Mouse (Mus musculus) mouse trophoblast stem cell (cell line): ENCODE results near the gene Gmnn.
"Not testable (repeated sequence)": the region's sequence is repeated elsewhere in the genome, so short reads cannot be mapped to it uniquely, and the experiment has no call there.

Experiments used
- in situ Hi-C, 2 experiments: fragments of 300-500 bp; cut with MseI, MboI; formaldehyde crosslinking; loops; 2 replicates in 1 of 2; 3 replicates in 1 of 2; pipeline ENCODE4 v1.15.1; 2025

Gene Gmnn

DNA sequence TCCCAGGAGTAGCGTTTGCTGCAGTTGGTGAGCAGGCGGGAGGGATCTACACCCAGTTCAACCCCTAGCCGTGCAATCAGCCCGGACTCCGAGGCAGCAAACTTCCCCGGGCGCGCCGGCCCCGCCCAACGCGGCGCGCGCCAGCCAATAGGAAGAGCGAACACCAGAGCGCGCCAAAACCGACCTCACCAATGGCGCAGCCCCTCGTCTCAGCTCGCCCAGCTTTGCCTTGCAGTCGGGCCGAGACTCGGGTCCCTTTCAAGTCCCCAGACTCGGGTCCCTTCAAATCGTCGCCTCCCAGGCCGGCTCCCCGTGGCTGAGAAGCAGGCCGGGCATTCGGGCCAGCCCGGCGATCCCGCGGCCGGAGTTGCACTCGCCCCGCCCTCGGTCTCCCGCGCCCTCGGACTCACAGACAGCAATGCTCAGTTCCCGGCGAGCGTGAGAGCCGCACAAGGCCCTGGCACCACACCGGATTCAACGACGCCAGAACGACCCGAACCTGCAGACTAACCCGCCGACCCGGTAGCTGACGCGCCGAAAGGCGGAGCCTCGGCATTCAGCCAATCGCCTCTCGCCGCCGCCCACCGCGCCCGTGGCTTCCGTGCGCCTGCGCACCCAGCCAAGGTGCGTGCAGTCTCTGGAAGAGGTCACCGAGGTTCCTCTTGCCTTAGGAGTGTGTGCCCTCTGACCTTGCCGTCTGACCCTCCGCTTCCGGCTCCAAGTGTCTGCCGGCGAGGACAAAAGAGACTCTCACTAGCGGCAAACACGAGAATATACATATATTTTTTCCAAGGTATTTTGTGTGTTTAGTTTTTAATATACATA is at the start of gene Gmnn:
Gene Gmnn, minus strand, starts transcription at position 521 of the 825 bp plus-strand sequence.
- in situ Hi-C loops, result no loop called here

DNA sequence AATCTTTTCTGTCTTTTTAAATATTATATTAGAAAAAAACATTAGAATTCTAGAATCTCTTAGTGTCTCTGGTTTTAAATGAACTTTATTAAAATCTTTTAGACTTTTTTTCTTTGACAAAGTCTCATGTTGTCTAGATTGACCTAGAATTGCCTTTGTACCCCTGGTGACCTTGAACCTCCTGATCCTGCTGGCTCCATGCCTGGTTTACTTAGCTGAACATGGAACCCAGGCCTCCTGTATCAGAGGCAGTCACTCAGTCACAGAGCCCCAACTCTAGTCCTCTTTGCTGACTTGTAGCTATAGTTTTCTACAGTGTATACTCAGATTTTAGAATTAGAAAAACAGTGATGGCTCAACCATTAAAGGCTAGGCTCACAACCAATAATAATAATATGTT is 44.4 kb upstream of the Gmnn start:
- in situ Hi-C loops, result no loop called here

DNA sequence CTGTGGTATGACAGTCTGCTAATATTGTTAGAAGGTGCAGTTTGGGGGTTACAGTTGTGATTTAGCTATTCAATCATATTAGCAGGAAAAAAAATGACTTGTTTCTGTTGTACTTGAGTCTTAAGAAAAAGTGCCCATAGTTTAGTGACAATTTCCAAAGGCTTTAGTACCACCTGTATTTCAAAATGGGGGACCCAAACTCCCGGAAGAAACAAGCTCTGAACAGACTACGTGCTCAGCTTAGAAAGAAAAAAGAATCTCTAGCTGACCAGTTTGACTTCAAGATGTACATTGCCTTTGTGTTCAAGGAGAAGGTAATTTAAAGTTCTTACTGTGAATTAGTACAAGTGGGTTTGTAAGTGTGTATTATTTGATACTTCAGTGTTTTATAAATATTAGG is 41.5 kb upstream of the Gmnn start:
- in situ Hi-C loops, result no loop called here

DNA sequence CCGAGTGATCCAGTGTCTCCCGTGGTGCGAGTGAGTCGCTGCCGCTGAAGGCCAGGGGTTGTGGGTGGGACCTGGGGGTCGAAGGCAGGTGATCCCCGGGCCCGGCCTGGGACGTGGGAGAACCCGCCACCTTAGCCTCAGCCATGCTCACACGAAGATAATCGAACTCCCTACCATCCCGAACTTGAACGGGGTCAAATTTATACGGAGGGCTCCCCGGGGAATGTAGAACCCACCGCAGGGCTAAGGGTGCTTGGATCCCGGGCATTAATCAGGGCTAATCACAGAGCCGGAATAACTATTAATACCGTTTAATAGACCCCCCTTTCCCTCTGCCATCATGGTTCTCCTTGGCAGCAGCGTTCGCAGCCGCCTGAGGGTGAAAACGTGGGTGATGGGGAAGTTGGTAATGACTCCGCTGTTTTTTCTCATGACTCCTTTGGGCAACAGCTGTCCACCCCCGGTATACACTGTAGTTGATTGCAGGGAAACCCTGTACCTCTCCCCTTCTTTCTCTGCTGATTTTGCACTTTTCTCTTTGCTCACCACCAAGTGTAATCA is 40.5 kb upstream of the Gmnn start:
- in situ Hi-C loops, result no loop called here

DNA sequence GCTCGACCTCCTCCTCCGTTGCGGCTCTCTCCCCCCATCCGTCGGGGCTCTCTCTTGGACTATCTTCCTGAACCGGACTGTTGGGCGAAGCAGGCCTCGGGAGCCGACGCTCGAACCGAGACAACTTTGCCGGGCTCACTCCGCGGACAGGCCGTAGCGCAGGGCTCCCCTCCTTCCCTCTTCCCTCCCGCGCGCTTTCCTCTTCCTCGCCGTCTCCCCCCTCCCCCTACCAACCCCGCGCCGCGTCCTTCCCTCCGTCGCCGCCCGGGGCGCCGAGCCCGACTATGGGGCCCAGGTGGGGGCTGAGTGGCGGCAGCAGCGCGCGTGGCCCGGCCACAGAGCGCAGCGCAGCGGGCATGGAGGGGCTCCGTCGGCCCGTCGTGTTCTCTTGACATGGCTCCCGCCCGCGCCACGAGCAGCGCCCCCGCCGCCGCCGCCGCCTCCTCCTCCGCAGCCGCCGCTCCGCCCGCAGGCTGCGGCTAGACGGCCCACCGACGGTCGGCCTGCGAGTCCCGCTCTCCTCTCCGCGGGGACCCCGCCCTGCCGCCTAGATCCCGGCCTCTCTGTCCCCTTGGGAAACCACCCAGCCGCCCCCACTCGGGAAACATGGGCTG is 39.7 kb upstream of the Gmnn start, which contains the start of gene BC005537:
Gene BC005537, plus strand, starts transcription at position 350 of the 614 bp plus-strand sequence.
- in situ Hi-C loops, result no loop called here

DNA sequence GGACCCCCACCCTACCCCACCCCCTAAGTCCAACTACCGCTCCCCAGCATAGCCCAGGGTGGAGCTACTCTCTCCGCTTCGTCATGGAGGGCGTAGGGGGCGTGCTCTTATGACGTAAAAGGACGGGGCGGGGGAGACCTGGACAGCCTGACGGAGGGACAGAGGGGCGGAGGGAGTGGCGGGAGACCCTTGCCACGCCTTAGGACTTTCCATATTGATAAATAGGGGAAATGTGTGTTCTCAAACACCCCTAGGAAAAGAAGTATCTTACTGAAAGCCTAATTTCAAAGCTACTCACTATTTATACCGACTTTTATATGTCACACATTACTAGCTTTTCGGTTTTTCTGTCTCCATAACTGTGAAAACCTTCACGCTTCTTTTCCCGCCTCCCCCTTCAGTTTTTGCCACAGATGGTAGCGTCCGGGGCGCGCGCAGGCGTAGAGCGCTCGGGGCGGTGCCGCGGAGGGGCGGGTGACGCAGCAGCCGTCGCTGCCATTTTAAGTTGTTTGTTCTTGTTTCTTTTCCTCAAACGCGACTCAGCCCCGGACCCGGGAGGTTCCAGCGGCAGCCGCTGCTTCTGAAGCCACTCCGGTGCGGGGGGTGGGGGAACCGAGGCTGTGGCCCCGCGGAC is 39.1 kb upstream of the Gmnn start:
- in situ Hi-C loops, result no loop called here

DNA sequence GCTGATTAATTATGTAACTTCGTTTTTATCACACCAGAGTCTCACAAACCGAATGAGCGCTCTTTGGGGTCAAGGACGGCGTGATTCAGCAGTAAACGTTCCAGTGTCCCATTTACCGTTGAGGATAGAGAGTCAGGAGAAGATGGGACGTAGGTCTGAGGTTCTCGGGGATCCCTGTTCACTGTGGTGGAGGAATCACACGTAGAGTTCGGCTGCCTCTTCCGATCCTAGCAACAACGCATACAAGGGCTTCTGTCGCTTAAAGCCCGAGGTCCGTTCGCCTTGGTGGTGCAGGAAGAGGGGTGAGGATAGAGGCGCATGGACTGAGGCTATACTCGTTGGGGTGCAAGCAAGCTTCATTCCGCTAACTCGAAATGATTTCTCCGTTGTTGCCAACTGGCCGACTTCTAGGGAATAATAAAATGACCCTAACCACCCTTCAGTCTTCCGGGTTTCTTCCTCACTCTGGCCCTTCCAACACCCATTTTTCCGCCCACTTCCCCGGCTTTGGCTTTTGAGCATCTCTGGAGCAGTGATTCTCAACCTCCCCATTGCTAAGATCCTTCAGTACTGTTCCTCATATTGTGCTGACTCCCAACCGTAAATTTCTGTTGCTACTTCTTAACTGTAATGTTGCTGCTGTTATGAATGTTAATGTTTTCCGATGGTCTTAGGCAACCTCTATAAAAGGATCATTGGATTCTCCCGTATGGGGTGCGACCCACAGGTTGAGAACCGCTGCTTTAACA is 38.4 kb upstream of the Gmnn start:
- in situ Hi-C loops, result no loop called here

DNA sequence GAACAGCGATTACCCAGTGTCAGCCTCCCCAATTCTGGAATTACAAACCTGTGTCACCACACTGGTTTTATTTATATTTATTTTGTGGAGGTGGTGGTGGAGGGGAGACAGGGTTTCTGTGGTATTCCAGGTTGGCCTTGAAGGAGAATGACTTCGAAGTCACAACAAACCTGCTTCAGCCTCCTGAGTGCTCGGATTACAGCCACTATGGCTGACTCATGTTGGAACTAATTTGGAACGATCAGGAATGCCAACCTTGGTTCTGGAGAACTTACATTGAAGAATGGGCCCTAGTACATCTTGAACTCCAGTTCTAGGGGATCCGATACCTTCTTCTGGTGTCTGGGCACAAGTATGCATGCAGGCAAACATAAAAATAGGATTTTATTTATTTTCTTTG is 37.7 kb upstream of the Gmnn start:
- in situ Hi-C loops, result no loop called here

DNA sequence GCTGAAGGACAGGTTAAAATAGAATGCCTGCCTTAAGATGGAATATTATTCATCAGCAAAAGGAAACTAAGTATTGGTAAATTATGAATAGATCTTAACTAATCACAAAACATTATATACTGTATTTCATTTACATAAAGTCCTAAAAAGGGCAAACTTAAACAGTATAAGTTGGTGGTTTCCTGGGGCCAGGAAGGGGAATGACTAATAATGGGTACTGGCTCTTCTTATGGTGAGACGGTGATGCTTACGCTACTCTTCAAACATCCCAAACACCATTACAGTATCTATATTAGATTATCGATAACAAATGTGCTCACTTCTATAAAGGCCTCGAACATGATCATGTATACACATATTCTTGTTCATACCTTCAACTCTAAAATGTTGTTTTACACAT is 37.0 kb upstream of the Gmnn start:
- in situ Hi-C loops, result no loop called here

DNA sequence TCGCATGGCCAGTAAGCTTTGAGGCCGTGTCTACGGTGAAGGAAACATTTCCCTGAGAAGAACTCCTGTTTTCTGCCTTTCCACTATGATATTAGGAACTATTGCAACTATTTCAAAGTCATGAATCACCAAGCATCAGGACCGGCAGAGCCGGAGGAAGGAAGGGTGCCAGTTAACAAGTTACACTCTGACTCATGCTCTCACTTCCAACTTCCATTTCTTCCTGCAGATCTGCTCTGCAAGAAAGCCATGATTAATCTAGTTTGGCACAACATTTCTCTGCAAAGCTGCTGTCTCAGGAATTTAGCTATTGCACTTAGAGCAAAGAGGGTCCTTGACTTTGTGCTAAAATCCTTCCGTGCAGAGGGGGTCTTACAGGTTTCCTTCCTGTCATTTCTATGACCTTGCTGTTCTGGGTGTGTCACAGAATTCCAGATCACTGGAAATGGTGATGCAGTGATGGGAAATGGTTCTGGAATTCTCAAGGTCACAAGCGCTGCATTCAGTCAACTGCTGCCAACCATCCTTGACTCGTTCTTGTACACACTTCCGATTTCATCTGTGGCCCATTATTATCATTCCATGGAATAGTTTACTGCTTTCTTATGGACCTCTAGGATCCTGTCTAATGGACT is 30.8 kb upstream of the Gmnn start:
- in situ Hi-C loops, result no loop called here

DNA sequence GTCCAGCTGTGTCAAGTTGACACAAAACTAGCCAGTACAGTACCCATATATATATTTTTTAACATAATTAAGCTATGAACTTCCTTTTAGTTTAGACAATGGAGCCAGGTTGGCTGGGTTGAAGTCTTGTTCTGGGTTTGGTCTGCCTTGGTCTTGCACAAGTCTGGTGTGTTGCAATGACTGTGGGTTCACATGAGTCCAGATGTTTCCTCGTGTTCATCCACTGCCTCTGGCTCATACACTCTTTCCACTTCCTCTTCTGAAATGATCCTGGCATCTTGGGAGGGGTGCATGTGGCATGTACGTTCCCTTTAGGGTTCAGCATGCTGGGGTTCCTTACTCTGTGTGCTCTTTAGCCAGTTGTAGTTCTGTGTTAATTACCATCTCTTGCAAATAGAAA is 29.6 kb upstream of the Gmnn start:
- in situ Hi-C loops, result no loop called here

DNA sequence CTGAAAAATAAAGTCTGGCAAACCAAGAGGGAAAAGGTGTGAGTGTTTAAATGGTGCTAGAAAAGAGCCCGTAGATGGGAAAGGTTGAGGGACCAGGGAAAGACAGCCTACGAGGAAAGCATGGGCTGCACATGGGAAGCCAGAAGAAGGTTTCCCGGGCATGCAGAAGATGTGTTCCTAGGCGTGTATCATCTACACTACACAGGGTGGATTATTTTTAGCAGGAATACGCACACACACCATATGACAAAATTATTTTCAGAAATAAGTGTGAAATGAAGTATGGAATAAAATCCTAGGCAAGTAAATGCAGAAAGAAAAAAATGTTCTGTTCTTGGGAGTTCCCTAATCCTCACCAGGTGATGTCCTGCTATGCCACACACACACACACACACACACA is 25.8 kb upstream of the Gmnn start:
- in situ Hi-C loops, result no loop called here

DNA sequence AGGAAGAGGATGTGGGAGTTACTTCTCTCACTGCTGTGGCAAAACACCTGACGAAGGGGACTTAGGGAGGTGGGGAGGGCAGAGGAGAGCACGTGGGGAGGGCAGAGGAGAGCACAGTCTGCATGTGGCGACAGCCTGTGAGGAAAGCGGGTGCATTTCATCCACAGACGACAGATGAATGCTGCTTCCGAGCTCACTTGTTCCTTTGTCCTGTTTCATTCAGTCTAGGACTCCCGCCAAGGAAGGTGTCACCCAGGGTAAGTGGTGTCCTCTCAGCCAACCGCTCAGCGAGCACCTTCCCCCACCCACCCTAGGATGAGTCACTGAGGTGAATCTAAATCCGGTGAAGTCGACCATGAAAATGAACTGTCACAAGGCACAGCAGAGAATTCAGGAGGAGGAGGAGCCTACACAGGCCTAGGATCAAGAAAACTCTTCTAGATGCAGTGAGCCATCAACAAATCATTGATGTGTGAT is 24.3 kb upstream of the Gmnn start:
- in situ Hi-C loops, result no loop called here

DNA sequence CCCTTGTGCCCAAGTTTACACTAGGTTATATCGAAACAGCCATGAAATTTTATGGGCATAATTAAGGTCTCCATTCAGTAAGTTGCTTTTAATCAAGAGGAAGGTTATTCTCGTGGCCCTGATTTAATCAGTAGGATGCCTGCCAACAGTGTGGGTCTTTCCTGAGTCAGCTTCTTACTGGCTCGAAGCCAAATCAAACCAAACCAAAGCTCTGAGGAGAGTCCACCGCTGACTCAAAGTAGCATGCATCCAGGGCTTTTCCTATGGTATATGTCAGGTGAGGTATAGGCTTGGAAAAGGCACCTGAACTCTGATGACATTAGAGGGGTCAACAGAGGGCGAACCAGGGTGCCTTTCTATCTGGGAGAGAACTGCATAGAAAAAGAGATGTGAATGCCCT is 20.2 kb upstream of the Gmnn start:
- in situ Hi-C loops, result no loop called here

DNA sequence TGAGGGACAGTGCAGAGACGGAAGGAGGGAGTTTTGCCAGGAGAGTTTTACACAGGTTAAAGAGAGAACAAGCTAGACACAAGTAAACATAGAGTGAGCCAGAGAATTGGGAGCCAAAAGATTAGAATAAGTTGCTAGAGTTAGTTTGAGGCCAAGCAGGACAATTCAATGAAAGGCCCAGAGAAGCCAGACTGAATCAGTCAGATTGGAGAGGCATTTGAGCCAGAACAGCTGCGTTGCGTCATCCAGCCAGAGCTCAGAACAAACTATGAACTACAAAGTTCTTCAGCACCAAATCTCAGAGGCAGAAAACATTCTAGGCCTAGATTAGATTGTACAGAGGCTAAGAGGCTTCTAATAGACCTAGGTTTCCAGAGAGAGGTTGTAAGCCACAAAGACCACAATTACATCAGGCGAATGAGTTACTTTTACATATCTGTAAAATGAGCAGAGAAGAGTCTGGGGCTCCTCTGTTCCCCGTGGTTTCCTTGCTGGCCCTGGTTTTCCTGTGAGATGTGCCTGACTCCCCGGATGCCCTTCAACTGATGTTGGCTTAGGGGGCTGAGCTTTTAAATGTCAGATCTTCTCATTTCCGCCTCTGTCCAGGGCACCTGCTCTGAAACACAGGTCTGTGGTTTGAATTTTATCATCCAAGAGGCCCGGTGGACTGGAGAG is 17.1 kb upstream of the Gmnn start:
- in situ Hi-C loops, result no loop called here

DNA sequence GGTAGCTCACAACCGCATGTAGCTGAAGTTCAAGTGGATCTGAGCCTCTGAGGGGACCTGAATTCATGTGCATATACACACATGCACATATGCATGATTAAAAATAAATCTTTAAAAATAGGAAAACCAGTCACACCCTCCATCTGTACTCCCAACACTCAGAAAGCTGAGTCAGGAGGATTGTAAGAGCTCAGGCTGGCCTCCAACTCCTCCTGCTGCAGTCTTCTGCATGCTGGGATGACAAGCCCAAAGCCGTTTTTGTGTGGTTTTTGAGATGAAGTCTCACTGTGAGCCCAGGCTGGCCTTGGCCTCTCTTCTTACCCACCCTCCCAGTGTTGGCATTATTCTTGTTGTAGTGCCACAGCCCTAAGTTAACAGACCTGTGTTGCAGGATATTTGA is 16.3 kb upstream of the Gmnn start:
- in situ Hi-C loops, result no loop called here

DNA sequence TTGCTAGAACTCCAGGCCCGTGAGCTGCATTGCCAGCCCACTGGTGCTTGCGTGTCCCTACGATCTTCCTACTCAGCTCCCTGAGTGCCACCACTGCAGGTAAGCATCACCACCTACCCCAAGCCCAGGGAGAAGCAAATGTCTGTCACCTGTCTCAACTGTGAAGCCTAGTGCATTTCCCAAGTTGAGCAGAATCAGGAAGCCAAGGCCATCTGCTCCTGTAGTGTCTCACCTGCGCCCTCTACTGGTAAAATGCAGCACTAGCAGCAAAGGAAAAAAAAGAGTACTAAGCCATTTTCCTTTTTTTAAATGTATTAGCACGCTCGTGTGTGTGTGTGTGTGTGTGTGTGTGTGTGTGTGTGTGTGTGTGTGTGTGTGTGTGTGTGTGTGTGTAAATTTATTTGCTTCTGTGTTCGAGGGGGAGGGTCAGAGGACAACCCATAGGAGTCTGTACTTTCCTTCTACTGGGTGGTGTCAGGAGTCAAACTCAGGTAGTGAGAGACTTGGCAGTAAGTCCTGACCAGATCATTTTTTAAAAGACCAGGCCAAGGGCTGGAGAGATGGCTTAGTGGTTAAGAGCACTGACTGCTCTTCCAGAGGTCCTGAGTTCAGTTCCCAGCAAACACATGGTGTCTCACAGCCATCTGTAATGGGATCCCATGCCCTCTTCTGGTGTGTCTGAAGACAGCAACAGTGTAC is 14.6 kb upstream of the Gmnn start:
- in situ Hi-C loops, result no loop called here

DNA sequence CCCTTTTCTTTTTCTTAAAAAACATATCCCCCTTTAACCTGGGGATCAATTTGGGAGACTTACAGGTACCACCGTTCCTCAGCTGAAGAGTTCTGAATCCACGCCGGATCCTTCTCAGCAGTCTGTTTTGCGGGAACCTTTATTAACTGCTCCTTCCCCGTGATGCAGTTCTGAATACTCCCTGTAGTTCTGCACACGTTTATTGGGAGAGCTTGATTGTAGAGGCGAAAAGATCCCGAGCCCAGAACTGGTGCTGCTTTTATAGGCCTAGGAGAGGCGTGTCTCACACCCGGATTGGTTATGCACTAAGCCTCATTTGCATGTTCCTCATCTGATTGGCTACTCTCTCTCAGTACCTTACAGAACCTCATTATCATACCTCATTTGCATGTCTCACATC is 9.8 kb upstream of the Gmnn start:
- in situ Hi-C loops, result not testable (repeated sequence)

DNA sequence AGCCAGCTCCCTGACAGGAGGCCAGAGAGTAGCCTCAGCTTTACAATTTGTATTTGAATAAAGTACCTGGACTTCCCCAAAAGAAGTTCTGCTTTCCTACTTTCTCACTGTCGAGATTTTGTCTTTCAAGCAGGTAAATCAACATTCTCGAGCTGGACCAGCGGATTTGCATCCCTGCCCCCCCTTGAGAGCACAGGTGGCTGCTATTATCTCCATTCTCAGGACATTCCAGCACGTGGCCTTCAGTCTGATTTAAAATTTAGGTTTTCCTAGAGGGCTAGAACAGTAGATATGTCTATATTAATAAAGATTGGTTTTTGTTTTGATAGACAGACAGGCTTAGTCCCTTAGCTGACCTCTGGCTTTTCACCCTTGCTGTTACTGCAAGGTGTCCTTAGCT is 6.1 kb upstream of the Gmnn start:
- in situ Hi-C loops, result not testable (repeated sequence)

DNA sequence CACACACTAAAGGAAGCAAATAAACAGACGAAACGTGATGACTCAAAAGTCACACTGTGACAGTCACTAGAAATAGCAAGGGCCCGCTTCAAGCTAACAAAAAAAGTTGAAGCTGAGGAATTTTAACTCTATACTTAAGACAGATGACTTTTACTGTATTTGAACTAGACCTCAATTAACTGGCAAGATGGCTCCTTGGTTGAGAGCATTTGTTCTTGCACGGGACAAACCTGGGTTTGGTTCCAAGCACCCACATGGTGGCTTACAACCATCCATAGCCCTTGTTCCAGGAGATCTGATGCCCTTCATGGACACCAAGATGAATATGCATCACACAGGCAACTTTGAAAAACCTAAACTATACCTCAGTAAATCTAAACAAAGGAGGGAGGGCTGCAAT is 531 bp upstream of the Gmnn start:
- in situ Hi-C loops, result no loop called here
